Mouse (Mus musculus) small intestine, adult 2 months (tissue): ENCODE measurements around the gene H2-Eb2. TPM values are rescaled to one million over a fixed set of nuclear protein-coding genes. Genes with fewer than 3 reads are reported as not detected.

Experiments
- H3K27ac ChIP-seq: fragments of 200-500 bp; 2 replicates; pipeline ENCODE4 v1.5.1; 2012; ENCODE audit warnings: low read depth, low read length, control low read depth, inconsistent platforms; ENCODE audit not compliant: insufficient read depth
- H3K27me3 ChIP-seq: fragments of 200-500 bp; 2 replicates; pipeline ENCODE4 v1.6.1; 2012; ENCODE audit warnings: mild to moderate bottlenecking, moderate library complexity, low read length, inconsistent platforms; ENCODE audit not compliant: control insufficient read depth, insufficient read depth
- H3K36me3 ChIP-seq: fragments of 200-500 bp; 2 replicates; pipeline ENCODE4 v1.6.1; 2012; ENCODE audit warnings: mild to moderate bottlenecking, low read length, control low read depth, inconsistent platforms; ENCODE audit not compliant: control insufficient read depth, insufficient read depth
- H3K4me1 ChIP-seq: fragments of 200-500 bp; 2 replicates; pipeline ENCODE4 v1.6.1; 2012; ENCODE audit warnings: low read length, inconsistent platforms, mixed read lengths; ENCODE audit not compliant: control insufficient read depth, insufficient read depth, insufficient read length
- H3K4me3 ChIP-seq: fragments of 200-500 bp; 2 replicates; pipeline ENCODE4 v1.5.1; 2012; ENCODE audit warnings: low read depth, mild to moderate bottlenecking, control low read depth, inconsistent platforms, low read length, moderate library complexity
- CTCF ChIP-seq: fragments of 200-500 bp; IDR thresholded peaks from 2 replicates; pipeline ENCODE4 v1.5.1; 2012; ENCODE audit warnings: low read depth, mild to moderate bottlenecking, control low read depth, inconsistent platforms, low read length, moderate library complexity, mixed read lengths; ENCODE audit not compliant: insufficient replicate concordance, insufficient read length; ENCODE audit errors: extremely low read depth
- POLR2A ChIP-seq: fragments of 200-500 bp; IDR thresholded peaks from 2 replicates; pipeline ENCODE4 v1.6.1; 2012; ENCODE audit warnings: low read depth, mild to moderate bottlenecking, control low read depth, inconsistent platforms, low read length, moderate library complexity
- WGBS: fragments of 180-500 bp; shearing (Covaris S2); methylation state at CpG from one replicate; pipeline ENCODE4 v1.1.7; 2018; 5-methylcytosine and 5-hydroxymethylcytosine counted together
- polyA plus RNA-seq: library from polyadenylated mRNA; depleted of rRNA; stranded (reverse); fragments of >200 nt; gene quantifications from 2 replicates; pipeline ENCODE4 v1.2.3, GENCODE M21; 2012

Gene H2-Eb2
- polyA plus RNA-seq, 1 experiment: 1.2 TPM

DNA sequence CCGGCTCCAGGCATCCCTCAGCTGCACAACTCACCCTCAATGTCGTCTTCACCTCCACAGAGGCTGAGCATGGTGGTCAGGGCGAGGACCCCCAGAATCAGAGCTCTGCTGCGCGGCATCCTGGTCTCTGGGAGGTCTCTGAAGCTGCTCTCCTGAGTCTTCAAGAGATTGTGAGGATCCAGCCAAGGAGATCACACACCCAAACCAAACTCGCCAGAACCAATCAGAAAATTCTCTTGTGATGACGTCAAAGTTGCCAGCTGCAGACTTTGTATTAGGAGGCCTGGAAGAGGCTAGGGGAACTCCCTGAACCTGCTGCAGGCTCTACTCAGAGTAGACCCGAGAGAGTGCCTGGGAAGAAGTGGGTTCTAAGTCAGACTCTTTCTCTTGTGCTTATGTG lies 37.8 kb upstream of the H2-Eb2 start, which contains the start of gene H2-Aa:
H2-Aa (minus strand) TSS at position 176 of the 400 bp plus-strand sequence.
- TF ChIP-seq POLR2A (peak; percentile 73; the same call in 1 of the 2 replicates), CTCF (no peak)
- Histone ChIP-seq H3K4me3 (peak within 1 kb of the TSS; percentile 79), H3K36me3 (peaks cover 14% of the 10 kb centered on the region), H3K4me1 (peaks cover 3% of the 10 kb centered on the region; the same call in 1 of the 2 replicates), H3K27me3 (no peaks in the 10 kb centered on the region), H3K27ac (peak within 1 kb of the TSS; percentile 84)
- 16% methylated on average over 8 of the region's 8 CpGs for WGBS

DNA sequence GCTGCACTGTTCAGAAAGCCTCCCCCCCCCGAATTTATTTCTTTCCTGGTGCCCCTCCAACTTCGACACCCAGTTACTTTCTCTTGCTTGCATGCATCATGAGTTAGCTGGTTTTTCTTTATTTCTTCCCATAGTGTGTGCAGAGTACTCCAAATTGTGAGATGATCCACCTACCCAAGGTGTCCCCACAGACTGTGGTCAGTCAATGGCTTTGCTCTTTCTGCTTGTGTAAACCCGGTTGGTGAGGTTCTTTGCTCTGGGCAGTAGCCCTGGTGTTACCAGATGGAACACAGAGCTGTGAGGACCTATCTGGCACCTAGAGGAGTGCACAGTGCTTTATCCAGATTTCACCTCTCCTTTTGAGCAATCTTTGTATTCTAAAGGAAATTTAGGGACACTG lies 37.3 kb upstream of the H2-Eb2 start:
- H3K36me3 ChIP-seq: peaks cover 10% of the 10 kb centered on the region
- H3K27me3 ChIP-seq: no peaks in the 10 kb centered on the region
- H3K27ac ChIP-seq: peak overlapping the region; percentile 37; the same call in 1 of the 2 replicates
- H3K4me1 ChIP-seq: peaks cover 5% of the 10 kb centered on the region; the same call in 1 of the 2 replicates
- no peak for TF ChIP-seq CTCF
- TF ChIP-seq POLR2A: no peak
- no peak overlapping the region for H3K4me3 ChIP-seq
- WGBS: 74% methylated on average over 3 of the region's 3 CpGs

DNA sequence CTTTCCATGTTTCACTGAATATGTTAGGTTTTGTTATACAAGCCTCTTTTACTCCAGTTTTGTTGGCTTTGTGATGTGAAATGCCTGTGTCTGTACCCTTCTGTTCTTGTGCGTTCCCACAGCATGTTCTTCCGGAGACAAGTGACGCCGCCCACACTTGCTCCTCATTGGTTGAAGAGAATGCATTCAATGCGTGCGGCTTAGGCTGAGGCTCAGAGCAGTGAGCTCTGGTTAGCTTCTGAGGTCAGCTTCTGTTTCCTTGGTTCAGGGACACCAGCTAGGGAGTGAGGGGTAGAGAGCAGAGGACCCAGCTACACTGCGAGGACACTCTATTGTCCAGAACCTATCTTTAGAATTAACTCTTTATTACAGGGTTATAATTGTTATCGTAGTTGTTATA lies 33.9 kb upstream of the H2-Eb2 start:
- Histone ChIP-seq H3K27me3 (no peaks in the 10 kb centered on the region), H3K4me1 (peaks cover 8% of the 10 kb centered on the region; the same call in 1 of the 2 replicates), H3K27ac (no peak overlapping the region), H3K36me3 (no peaks in the 10 kb centered on the region), H3K4me3 (no peak overlapping the region)
- 13% methylated on average over 8 of the region's 8 CpGs for WGBS
- no peak for TF ChIP-seq CTCF
- peak; percentile 54; the same call in 1 of the 2 replicates for TF ChIP-seq POLR2A

DNA sequence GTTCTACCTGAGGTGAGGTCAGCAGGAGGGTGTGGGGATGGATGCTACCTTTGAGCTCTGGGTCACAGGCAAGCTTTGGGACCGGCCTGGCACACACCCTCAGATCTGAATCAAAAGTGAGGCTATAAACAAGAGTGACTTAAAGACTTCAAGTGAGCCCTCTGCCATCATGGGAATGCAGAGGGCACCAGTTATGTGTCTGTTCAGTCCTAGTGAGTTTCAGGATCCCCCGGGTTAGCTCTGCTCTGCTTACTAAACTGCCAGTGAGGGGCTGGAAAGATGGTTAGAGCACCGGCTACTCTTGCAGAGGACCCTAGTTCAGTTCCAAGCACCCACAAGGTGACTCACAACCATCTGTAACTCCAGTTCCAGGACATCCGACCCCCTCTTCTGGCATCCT lies 32.9 kb upstream of the H2-Eb2 start:
- Histone ChIP-seq H3K36me3 (no peaks in the 10 kb centered on the region), H3K4me1 (peaks cover 6% of the 10 kb centered on the region; the same call in 1 of the 2 replicates), H3K27ac (peak overlapping the region; percentile 66), H3K27me3 (no peaks in the 10 kb centered on the region), H3K4me3 (no peak overlapping the region)
- WGBS: 80% methylated on average over 4 of the region's 4 CpGs
- TF ChIP-seq CTCF (no peak), POLR2A (no peak)

DNA sequence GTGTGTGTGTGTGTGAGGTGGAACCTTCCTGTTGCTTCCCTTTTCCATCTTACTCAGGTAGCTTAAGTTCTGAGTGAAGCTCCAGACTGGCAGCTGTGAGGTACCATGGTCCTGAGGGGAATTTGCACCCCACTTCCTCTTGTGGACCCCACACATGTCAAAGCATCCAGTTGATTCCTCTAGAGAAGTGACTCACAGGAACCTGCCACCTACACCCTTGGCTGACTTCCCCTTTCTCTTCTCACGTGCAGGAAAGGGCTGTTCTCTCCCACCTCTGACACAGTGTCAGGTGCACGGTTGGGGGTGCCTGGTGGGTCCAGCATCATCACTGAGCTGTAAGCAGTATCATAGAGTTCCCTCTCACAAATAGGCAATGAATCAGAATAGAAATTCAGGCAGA lies 31.9 kb upstream of the H2-Eb2 start:
- 32% methylated on average over 2 of the region's 2 CpGs for WGBS

DNA sequence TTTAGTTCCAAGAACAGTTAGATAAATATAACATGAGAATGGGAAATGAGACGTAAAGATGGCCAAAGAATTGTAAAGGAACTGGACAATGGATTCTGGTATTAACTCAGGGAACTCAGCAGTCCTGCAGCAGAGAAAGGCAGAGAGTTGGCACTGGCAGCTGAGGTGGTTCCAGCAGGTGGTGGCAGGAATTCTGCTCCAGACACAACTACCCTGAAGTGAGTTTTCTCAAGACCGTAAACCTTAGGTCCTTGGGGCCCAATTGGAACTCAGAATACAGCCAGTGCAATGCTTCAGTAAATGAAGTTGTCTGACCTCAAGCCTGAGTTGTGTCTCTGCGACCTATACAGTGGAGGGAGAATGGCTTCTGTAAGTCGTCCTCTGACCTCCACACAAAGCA lies 31.2 kb upstream of the H2-Eb2 start:
- no peak overlapping the region for H3K4me3 ChIP-seq
- H3K27ac ChIP-seq: no peak overlapping the region
- TF ChIP-seq POLR2A (no peak), CTCF (no peak)
- 74% methylated on average over 4 of the region's 4 CpGs for WGBS
- H3K27me3 ChIP-seq: no peaks in the 10 kb centered on the region
- no peaks in the 10 kb centered on the region for H3K36me3 ChIP-seq
- H3K4me1 ChIP-seq: peaks cover 6% of the 10 kb centered on the region; the same call in 1 of the 2 replicates

More for the DNA sequence above, 31.9 kb upstream of the H2-Eb2 start:
- TF ChIP-seq CTCF (no peak), POLR2A (no peak)
- H3K4me3 ChIP-seq: no peak overlapping the region
- H3K27me3 ChIP-seq: no peaks in the 10 kb centered on the region
- H3K27ac ChIP-seq: peak overlapping the region; percentile 15; the same call in 1 of the 2 replicates
- no peaks in the 10 kb centered on the region for H3K36me3 ChIP-seq
- peaks cover 6% of the 10 kb centered on the region; the same call in 1 of the 2 replicates for H3K4me1 ChIP-seq

DNA sequence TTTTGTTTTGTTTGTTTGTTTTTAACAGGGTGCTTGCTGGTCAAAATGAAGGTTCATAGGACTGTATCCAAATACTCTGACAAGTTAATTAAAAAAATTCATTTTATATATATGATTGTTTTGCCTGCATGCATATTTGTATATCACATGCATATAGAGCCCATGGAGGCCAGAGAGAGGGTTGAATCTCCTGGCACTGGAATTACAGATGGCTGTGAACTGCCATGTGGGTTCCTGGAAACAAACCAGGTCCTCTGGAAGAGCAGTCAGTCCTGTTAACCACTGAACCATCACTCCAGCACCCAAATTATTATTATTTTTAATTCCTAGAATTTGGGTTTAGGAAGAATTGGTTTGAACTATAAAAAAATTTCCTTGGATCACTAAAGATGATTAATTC lies 30.2 kb upstream of the H2-Eb2 start:
- Histone ChIP-seq H3K4me3 (no peak overlapping the region), H3K27me3 (no peaks in the 10 kb centered on the region), H3K36me3 (no peaks in the 10 kb centered on the region), H3K4me1 (peaks cover 8% of the 10 kb centered on the region), H3K27ac (no peak overlapping the region)
- TF ChIP-seq POLR2A (no peak), CTCF (no peak)
